Mouse (Mus musculus) 416B (cell line): ENCODE results near the gene Med28.

Experiments used
- DNase-seq: peaks from one replicate; pipeline ENCODE4 v3.0.0; 2011; ENCODE audit warnings: low read depth

Med28 gene

GRCm38 (mm10) chr5:45519960-45520808 is at the start of gene Med28:
Med28 (plus strand) TSS chr5:45520229.
- DNase-seq, result peak; percentile 88

GRCm38 (mm10) chr5:45472880-45473450 is 47.1 kb upstream of the Med28 start:
- peak; percentile 69 for DNase-seq

GRCm38 (mm10) chr5:45473521-45473920 is 46.5 kb upstream of the Med28 start:
- no peak for DNase-seq

- peak; percentile 83 for DNase-seq
Observed at GRCm38 (mm10) chr5:45474215-45474614, 45.8 kb upstream of the Med28 start.

GRCm38 (mm10) chr5:45474758-45475157 is 45.3 kb upstream of the Med28 start:
- no peak for DNase-seq

GRCm38 (mm10) chr5:45475771-45476170 is 44.3 kb upstream of the Med28 start:
- no peak for DNase-seq

- DNase-seq, result no peak
Observed at GRCm38 (mm10) chr5:45476288-45476687, 43.7 kb upstream of the Med28 start.

GRCm38 (mm10) chr5:45477601-45478000 is 42.4 kb upstream of the Med28 start:
- DNase-seq, result no peak

- no peak for DNase-seq
Observed at GRCm38 (mm10) chr5:45480066-45480465, 40.0 kb upstream of the Med28 start.

- DNase-seq, result no peak
Observed at GRCm38 (mm10) chr5:45481125-45481524, 38.9 kb upstream of the Med28 start.

- no peak for DNase-seq
Observed at GRCm38 (mm10) chr5:45482607-45483006, 37.4 kb upstream of the Med28 start.

GRCm38 (mm10) chr5:45483654-45484053 is 36.4 kb upstream of the Med28 start:
- DNase-seq, result no peak

GRCm38 (mm10) chr5:45491776-45492175 is 28.3 kb upstream of the Med28 start:
- DNase-seq, result no peak

- peak; percentile 97 for DNase-seq
Observed at GRCm38 (mm10) chr5:45493191-45494092, 26.6 kb upstream of the Med28 start, which contains the start of gene Lap3. Lap3 (plus strand) TSS chr5:45493374.

- DNase-seq, result no peak
Observed at GRCm38 (mm10) chr5:45494093-45494755, 25.8 kb upstream of the Med28 start.

GRCm38 (mm10) chr5:45495429-45495975 is 24.5 kb upstream of the Med28 start:
- DNase-seq, result no peak

GRCm38 (mm10) chr5:45496042-45496441 is 24.0 kb upstream of the Med28 start:
- DNase-seq, result no peak

- no peak for DNase-seq
Observed at GRCm38 (mm10) chr5:45496479-45496878, 23.6 kb upstream of the Med28 start.

GRCm38 (mm10) chr5:45496930-45497550 is 23.0 kb upstream of the Med28 start:
- no peak for DNase-seq

GRCm38 (mm10) chr5:45497564-45497963 is 22.5 kb upstream of the Med28 start:
- DNase-seq, result peak; percentile 7

- no peak for DNase-seq
Observed at GRCm38 (mm10) chr5:45510071-45510470, 10.0 kb upstream of the Med28 start.
